Mouse (Mus musculus): ENCODE measurements around the gene Ablim1. TPM values are rescaled to one million over a fixed set of nuclear protein-coding genes. Genes with fewer than 3 reads are reported as not detected.

Ablim1 gene
- polyA plus RNA-seq, 1 experiment: 0.01 TPM

DNA sequence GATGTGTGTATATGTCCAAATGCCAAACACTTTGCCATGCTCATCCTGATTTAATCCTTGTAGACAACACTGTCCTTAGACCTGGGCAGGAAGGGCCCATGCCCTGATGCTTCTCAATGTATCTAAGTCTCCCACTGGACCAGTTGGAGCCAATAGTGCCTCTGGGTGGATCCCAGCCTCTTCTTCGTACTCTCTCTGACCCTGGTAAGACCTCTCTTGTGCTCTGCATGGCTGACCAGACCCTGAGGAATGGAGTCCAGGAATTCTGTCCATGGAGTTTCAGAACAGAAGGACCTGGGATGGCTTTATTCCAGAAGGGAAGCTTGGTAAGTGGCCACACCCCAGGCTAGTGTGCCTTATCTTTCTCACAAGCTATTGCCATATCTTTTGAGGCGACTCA lies 102.3 kb downstream of the Ablim1 start:
- Histone ChIP-seq H3K36me3 (ENCODE audit: control insufficient read depth) (no peaks in the 10 kb centered on the region), H3K4me3 (replicated peaks) (no peak overlapping the region), H3K4me1 (ENCODE audit: control insufficient read depth) (no peaks in the 10 kb centered on the region), H3K9me3 (ENCODE audit: control insufficient read depth, low read length) (no peaks in the 10 kb centered on the region), H3K27me3 (ENCODE audit: control insufficient read depth) (no peaks in the 10 kb centered on the region)
- no peak for TF ChIP-seq TAL1 (IDR thresholded peaks at IDR 0.05; ENCODE audit: low read length)
- no peak for TF ChIP-seq GATA1 (IDR thresholded peaks at IDR 0.05; ENCODE audit: low read length)

DNA sequence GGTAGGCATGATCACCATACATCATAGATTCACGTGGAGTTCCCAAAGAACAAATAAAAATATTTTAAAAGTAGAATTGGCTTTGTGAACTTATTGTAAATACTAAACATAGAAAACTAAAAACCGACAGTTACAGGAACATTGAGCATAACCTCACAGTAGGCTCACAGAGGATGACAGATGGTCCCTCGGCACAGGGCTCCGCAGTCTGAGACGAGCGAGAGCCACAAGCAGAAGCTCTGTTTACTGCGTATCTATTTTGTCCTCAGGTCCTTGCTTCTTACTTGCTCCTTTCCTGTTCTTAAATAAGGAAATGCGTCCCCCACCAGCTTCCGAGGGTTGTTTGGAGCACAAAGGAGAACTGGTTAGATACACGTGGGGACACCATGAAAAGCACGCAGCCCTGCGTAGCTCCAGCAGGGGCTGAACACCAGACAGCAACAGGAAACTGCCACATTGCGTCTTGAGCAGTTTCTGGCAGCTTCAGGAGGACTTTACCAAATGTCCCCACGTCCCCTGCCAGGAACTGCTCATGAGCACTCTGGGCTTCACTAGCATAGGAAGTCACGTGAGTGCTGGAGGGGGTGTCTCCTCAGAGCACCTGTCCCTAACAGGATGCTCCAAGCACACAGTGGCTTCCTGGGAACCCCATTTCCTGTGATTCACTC lies 103.1 kb downstream of the Ablim1 start:
- TF ChIP-seq GATA1 (IDR thresholded peaks at IDR 0.05; ENCODE audit: low read length) (no peak), TAL1 (IDR thresholded peaks at IDR 0.05; ENCODE audit: low read length) (no peak)
- H3K9me3 ChIP-seq (ENCODE audit: control insufficient read depth, low read length): no peaks in the 10 kb centered on the region
- no peaks in the 10 kb centered on the region for H3K27me3 ChIP-seq (ENCODE audit: control insufficient read depth)
- H3K36me3 ChIP-seq (ENCODE audit: control insufficient read depth): no peaks in the 10 kb centered on the region
- no peak overlapping the region for H3K4me3 ChIP-seq (replicated peaks)
- no peaks in the 10 kb centered on the region for H3K4me1 ChIP-seq (ENCODE audit: control insufficient read depth)

DNA sequence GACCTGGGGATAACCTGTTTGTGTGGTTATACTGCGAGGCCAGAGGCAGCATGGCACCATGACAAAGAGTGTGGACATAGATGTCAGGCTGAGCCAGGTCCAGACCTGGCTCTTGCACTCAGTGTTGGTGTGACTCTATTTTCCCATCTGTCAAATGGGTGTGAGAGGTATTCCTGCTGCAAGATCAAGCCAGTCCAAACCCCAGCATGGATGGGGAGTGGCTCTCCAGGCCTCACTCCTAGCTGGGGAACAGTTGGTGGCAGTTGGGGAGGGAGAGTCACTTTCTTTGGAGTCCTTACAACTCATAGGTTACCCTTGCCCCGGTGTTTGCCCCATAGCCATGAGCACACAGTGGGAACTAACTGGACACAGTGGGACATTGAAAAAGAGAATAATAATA lies 103.8 kb downstream of the Ablim1 start:
- Histone ChIP-seq H3K4me3 (replicated peaks) (no peak overlapping the region), H3K4me1 (ENCODE audit: control insufficient read depth) (no peaks in the 10 kb centered on the region), H3K36me3 (ENCODE audit: control insufficient read depth) (no peaks in the 10 kb centered on the region), H3K9me3 (ENCODE audit: control insufficient read depth, low read length) (no peaks in the 10 kb centered on the region), H3K27me3 (ENCODE audit: control insufficient read depth) (no peaks in the 10 kb centered on the region)
- TF ChIP-seq GATA1 (IDR thresholded peaks at IDR 0.05; ENCODE audit: low read length) (no peak), TAL1 (IDR thresholded peaks at IDR 0.05; ENCODE audit: low read length) (no peak)

DNA sequence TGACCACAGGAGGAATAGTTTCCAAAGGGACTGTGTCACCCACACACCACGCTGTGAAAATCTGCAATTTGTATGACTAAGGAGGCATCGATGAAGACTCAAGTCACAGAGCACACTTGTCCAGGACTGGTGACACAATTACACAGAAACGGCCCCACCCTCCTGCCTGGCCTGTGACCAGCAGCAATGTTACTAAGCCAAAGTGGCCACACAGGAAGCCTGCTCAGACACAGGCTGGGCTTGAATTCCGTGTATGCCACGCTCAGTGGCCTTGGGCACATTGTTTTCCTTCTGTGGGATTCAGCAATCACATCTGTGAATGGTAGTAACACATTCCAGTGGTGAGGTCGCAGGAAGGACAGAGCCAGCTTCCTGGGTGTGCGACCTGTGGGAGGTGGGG lies 110.6 kb downstream of the Ablim1 start:
- no peak for TF ChIP-seq GATA1 (IDR thresholded peaks at IDR 0.05; ENCODE audit: low read length)
- TF ChIP-seq TAL1 (IDR thresholded peaks at IDR 0.05; ENCODE audit: low read length): no peak
- H3K9me3 ChIP-seq (ENCODE audit: control insufficient read depth, low read length): no peaks in the 10 kb centered on the region
- no peak overlapping the region for H3K4me3 ChIP-seq (replicated peaks)
- H3K36me3 ChIP-seq (ENCODE audit: control insufficient read depth): no peaks in the 10 kb centered on the region
- H3K4me1 ChIP-seq (ENCODE audit: control insufficient read depth): no peaks in the 10 kb centered on the region
- no peaks in the 10 kb centered on the region for H3K27me3 ChIP-seq (ENCODE audit: control insufficient read depth)

DNA sequence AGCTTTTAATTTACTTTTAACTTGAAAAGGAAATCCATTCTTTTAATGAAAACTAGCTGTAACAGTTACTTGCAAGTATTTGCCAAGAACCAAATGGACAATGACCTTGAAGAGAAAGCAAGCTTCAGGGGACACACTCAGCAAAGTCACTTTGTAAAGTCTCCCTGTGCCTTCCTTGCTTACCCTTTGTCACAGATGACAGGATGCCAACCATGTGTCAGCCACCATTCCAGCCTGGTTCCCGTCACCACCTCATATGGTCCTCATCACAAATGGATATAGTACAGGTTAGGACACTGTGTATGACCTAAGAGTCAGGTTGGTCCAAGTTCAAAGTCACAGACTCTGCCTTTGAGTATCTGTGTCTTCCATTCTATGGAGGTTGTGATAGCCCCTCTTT lies 112.2 kb downstream of the Ablim1 start:
- Histone ChIP-seq H3K4me3 (replicated peaks) (no peak overlapping the region), H3K4me1 (ENCODE audit: control insufficient read depth) (no peaks in the 10 kb centered on the region), H3K27me3 (ENCODE audit: control insufficient read depth) (peaks cover 12% of the 10 kb centered on the region), H3K9me3 (ENCODE audit: control insufficient read depth, low read length) (no peaks in the 10 kb centered on the region), H3K36me3 (ENCODE audit: control insufficient read depth) (no peaks in the 10 kb centered on the region)
- TF ChIP-seq GATA1 (IDR thresholded peaks at IDR 0.05; ENCODE audit: low read length): no peak
- TF ChIP-seq TAL1 (IDR thresholded peaks at IDR 0.05; ENCODE audit: low read length): no peak

DNA sequence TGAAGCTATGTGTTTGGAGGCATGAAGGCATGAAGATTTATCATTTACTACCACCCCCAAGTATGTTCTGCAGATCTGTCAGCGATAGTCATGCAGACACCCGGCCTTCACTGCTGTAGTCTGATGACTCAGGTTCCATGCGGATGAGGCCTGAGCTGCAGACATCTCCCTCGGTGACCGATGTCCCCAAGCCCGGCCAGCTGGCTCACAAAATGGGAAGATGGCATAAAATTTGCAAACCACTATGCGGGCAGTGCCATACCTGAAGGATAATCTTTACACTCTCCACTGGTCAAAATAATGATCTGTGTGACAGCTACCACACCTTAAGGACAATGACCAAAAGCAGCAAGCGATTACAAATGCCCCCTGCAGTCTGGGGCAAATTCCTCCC lies 113.6 kb downstream of the Ablim1 start:
- H3K36me3 ChIP-seq (ENCODE audit: control insufficient read depth): no peaks in the 10 kb centered on the region
- H3K4me1 ChIP-seq (ENCODE audit: control insufficient read depth): no peaks in the 10 kb centered on the region
- no peaks in the 10 kb centered on the region for H3K9me3 ChIP-seq (ENCODE audit: control insufficient read depth, low read length)
- TF ChIP-seq TAL1 (IDR thresholded peaks at IDR 0.05; ENCODE audit: low read length) (no peak), GATA1 (IDR thresholded peaks at IDR 0.05; ENCODE audit: low read length) (no peak)
- peaks cover 25% of the 10 kb centered on the region for H3K27me3 ChIP-seq (ENCODE audit: control insufficient read depth)
- no peak overlapping the region for H3K4me3 ChIP-seq (replicated peaks)

DNA sequence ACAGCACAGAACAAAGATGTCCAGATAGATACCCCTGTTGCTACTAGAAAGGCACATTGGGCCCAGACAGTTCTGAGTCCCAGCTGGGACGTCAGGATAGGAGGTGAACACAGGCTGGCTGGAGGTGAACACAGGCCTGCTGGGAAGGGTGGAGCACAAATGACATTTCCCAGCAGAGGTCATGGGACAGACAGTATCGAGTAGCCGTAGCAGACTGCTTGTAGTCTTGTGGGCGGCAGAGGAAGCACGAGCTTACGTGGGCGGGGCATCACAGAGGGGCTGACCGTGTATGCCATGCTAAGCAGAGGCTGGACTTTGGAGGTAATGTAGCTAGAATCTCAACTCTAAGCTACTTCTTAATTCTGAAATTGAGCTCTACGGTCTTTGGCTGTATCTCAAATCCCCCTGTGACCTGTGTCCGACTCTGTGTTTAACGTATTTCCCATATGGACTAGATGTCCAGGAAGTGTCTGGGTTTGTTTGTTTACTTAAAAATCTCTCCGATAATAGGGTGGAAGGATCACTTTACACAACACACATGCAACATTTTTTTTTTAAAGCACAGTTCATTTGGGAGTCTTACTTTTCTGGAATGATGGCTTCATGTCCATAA lies 114.1 kb downstream of the Ablim1 start:
- Histone ChIP-seq H3K27me3 (ENCODE audit: control insufficient read depth) (peaks cover 27% of the 10 kb centered on the region), H3K4me1 (ENCODE audit: control insufficient read depth) (no peaks in the 10 kb centered on the region), H3K4me3 (replicated peaks) (no peak overlapping the region), H3K36me3 (ENCODE audit: control insufficient read depth) (no peaks in the 10 kb centered on the region), H3K9me3 (ENCODE audit: control insufficient read depth, low read length) (no peaks in the 10 kb centered on the region)
- no peak for TF ChIP-seq GATA1 (IDR thresholded peaks at IDR 0.05; ENCODE audit: low read length)
- no peak for TF ChIP-seq TAL1 (IDR thresholded peaks at IDR 0.05; ENCODE audit: low read length)

DNA sequence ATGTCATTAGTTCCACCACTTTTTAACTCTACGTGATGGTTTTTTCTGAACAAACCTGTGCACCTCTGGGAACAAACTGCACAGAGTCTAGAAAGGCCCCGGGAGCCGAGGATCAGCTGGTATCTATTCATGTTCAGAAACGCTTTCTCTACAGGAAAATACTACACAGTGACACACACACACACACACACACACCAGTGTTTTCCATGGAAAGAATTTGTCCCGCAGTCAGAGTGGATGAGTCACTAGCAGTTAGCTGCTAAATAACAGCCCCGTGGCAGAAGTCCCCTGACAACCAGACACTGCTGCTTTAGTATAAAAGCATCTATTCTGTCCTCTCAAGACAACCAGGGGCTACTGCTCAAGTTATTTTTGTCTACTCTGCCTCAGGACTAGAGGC lies 115.4 kb downstream of the Ablim1 start:
- Histone ChIP-seq H3K36me3 (ENCODE audit: control insufficient read depth) (no peaks in the 10 kb centered on the region), H3K4me1 (ENCODE audit: control insufficient read depth) (no peaks in the 10 kb centered on the region), H3K9me3 (ENCODE audit: control insufficient read depth, low read length) (no peaks in the 10 kb centered on the region), H3K27me3 (ENCODE audit: control insufficient read depth) (peaks cover 27% of the 10 kb centered on the region), H3K4me3 (replicated peaks) (no peak overlapping the region)
- no peak for TF ChIP-seq TAL1 (IDR thresholded peaks at IDR 0.05; ENCODE audit: low read length)
- TF ChIP-seq GATA1 (IDR thresholded peaks at IDR 0.05; ENCODE audit: low read length): no peak

DNA sequence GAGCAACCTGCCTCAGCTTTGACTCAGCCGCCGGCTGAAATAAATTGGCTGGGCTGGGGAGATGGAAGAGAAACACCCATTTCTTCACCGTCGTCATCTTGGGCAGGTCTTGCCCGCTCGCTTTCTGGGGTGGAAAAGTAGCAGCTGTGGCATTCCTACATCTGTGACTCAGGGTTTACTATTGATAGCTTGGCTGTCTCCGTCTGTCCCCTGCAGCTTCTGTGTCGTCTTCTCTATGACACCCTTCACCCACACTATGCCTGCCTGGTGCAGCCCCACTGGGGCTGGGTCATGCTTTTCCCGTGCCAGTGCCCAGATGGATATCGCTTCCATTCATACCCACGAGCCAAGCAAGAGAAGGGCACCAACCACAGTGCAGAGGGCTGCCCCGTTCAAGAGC lies 116.2 kb downstream of the Ablim1 start:
- Histone ChIP-seq H3K4me1 (ENCODE audit: control insufficient read depth) (no peaks in the 10 kb centered on the region), H3K27me3 (ENCODE audit: control insufficient read depth) (peaks cover 27% of the 10 kb centered on the region), H3K9me3 (ENCODE audit: control insufficient read depth, low read length) (no peaks in the 10 kb centered on the region), H3K36me3 (ENCODE audit: control insufficient read depth) (no peaks in the 10 kb centered on the region), H3K4me3 (replicated peaks) (no peak overlapping the region)
- TF ChIP-seq GATA1 (IDR thresholded peaks at IDR 0.05; ENCODE audit: low read length): no peak

DNA sequence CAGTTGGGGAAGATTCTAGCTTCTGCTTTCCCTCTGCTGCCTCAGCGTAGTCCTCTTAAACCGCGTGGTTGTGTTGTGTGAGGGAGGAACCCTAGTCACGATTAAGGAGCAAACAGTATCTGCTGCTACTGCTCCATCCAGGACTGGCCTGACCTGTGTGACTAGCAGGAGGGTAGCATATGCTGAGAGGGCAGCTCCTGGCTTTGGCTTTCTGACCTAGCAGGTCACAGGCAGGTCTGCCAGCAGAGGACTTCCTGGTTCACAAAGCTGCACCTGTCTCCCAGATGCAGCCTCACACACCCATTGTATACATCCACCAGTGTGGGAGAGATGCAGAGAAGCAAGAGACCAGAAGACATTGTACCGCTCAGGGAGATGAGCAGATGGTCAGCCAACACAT lies 116.7 kb downstream of the Ablim1 start:
- no peaks in the 10 kb centered on the region for H3K9me3 ChIP-seq (ENCODE audit: control insufficient read depth, low read length)
- H3K27me3 ChIP-seq (ENCODE audit: control insufficient read depth): peaks cover 27% of the 10 kb centered on the region
- no peak overlapping the region for H3K4me3 ChIP-seq (replicated peaks)
- H3K4me1 ChIP-seq (ENCODE audit: control insufficient read depth): no peaks in the 10 kb centered on the region
- no peaks in the 10 kb centered on the region for H3K36me3 ChIP-seq (ENCODE audit: control insufficient read depth)
- TF ChIP-seq GATA1 (IDR thresholded peaks at IDR 0.05; ENCODE audit: low read length): no peak
- TF ChIP-seq TAL1 (IDR thresholded peaks at IDR 0.05; ENCODE audit: low read length): no peak
